Mouse (Mus musculus): ENCODE results near the gene Tfeb. TPM values are rescaled to one million over a fixed set of nuclear protein-coding genes. Genes with fewer than 3 reads are reported as not detected.

Tfeb gene
- 37.0 TPM for polyA plus RNA-seq (2017; shearing (Covaris generic))

DNA sequence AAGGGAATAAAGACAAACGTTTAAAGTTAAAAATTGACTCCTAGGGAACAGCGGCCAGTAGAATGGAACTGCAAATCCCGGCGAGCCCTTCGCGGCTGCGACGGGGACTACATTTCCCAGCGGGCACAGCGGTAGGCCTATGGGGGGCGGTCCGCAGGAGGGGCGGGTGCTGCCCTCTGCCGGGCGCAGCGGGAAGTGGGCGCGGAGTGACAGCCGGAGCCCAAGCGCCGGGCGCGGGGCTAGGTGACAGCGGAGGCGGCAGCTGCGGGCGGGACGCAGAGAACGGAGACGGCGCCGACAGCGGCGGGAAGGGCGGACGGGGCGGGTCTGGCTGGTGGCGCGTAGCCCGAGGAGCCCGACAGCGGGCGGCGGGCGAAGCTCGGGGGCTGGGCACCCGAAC, at the start of gene Tfeb:
Gene Tfeb (plus strand): TSS at position 175 of the 400 bp plus-strand sequence.

DNA sequence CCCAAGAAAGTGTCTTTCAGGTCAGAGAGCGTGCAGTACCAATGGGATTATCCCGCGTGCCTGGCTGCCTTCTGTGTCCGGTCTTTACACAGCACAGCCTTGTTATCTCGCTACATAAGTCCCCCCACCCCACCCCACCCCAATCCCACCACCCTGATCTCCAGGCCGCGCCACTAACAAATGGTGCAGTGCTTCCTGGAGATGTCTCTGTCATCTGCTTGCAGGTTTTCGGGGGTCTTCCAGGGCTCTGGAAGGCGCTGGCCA, 48.6 kb upstream of the Tfeb start, which contains the start of gene Tomm6:
Gene Tomm6 (minus strand): TSS at position 43 of the 264 bp plus-strand sequence.

DNA sequence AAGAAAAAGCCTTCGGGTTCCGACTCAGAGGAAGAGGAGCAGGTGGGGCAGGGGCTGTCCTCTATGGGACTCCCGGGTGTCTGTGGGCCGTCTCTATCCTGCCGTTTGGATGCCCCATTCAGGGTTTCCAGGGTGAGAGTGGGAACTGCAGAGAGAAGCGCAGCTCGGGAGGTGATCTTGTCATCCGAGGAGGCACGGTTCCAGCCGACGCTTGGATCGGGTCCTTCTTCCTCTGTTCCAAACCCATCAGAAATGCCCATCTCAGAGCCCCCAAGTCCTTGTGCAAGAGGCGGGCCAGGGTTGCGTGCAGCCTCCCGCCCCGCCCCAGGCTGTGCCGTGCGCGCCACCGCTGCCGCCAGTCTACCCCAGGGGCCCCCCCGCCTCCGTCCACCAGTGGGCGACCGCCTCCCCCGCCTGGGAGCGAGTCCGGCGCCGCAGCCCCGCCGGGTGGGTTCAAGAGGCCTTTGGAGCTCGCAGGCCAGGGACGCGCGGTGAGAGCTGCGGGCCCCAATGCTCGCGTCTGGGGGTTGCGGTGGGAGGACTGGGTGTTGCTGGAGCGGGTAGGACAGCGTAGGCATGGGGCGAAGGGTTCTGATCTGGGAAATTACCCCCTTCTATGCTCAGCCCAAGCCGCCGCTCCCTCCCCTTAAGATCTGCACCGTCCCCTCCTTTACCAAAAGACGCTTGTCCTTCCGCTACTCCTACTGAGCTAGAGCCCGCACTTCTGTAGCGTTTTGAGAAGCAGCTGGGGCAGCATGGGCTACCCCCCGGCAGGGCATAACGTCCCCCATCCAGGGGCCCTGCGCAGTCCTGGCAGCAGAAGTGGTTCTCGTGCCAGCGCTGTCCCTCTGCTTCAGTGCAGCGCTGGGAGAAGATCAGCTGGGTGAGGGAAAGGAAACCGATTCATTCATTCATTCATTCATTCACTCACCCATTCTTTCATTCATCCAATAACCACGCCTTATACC, 47.9 kb upstream of the Tfeb start, which contains the start of gene Frs3:
Gene Frs3 (plus strand): TSS at position 423 of the 968 bp plus-strand sequence.

DNA sequence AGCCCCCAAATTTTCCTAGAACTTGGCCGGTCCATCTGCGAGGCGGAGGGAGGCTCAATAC, 42.6 kb upstream of the Tfeb start, which contains the start of gene Gm21981:
Gene Gm21981 (minus strand): TSS at position 14 of the 61 bp plus-strand sequence.

DNA sequence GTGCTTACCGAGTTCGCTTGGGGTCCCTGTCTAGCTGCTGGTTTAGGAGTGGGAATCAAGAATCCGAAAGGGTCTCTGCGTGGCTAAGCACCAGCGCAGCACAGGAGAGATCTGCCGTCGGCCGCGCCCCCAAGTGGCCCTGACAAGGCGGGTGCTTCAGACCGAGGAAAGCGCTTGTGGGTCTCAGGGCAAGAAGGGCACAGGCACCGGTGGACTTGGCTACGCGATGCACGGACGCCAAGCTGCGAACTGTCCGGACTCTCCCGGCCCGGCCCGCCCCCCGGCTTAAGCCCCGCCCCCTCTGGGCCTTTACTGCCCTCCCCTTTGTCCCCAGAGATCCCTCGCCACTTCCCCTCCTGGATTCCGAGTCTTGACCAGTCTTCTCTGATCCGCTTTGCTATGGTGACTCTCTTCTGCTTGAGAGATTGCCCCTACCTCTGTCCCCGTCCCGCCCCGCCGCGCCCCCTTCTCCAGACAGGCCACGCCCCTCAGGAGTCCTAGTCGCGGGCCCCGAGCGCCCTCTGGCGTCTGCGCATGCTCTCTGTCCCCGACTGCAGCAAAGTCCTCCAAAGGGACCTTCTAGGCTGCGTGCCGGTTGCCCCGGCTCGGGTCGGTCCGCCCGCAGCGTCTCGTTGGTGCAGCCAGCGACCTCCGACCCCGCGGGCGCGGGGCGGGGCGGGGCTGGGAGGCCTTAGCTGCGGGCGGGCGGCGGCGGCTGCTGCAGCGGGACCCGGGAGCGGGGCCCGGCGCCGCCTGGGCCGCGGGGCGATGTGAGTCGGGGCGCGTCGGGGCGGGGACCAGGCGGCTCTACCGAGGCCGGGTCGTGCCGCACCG, 42.1 kb upstream of the Tfeb start, which contains the start of gene Prickle4:
Gene Prickle4 (minus strand): TSS at position 234 of the 834 bp plus-strand sequence.

DNA sequence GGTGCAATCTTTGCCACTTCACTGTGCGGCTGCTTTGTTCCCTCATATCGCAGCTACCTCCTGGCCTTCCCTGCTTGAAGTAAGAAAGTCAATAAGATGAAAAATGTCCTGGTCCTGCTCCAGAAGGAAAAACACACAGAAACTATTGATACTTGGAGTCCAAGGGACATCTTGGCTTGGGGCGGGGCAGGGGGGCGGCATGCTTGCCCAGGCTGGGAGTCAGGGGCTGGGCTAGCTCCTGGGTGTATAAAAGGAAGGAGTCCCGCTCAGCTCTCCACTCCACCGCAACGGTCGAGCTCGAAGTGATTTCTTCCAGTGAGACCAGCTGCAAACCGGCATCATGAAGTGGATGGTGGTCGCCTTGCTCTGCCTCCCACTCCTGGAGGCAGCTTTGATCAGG, 10.3 kb upstream of the Tfeb start, which contains the start of gene Pgc:
Gene Pgc (plus strand): TSS at position 277 of the 400 bp plus-strand sequence.

DNA sequence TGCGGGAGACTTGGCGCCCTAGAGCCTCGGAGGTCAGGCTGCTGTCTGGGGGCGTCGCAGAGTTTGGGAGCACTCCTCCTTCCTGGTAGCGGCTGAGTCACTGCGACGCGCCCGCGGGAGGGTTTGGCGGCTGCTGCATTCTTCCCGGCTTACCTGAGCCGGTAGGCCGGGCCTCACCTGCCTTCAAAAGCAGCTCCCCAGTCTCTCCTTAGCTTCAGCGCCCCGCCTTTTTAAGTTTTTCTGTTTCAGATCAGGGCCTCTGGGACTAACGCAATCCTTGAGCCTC, 97.6 kb downstream of the Tfeb start, which contains the start of gene Mdfi:
Gene Mdfi (minus strand): TSS at position 210 of the 286 bp plus-strand sequence.

Other genes starting within 250 kb of the Tfeb start
- gene Taf8, start 234.7 kb upstream of the Tfeb start, polyA plus RNA-seq (2017; shearing (Covaris generic)) = 58.7 TPM
- 275 TPM for gene Ccnd3, start 232.0 kb upstream of the Tfeb start, polyA plus RNA-seq (2017; shearing (Covaris generic))
- 18.1 TPM for gene Bysl, start 125.5 kb upstream of the Tfeb start, polyA plus RNA-seq (2017; shearing (Covaris generic))
- gene Med20, start 125.4 kb upstream of the Tfeb start, polyA plus RNA-seq (2017; shearing (Covaris generic)) = 38.1 TPM
- 1.8 TPM for gene Gm20517, start 125.4 kb upstream of the Tfeb start, polyA plus RNA-seq (2017; shearing (Covaris generic))
- gene Usp49, start 106.3 kb upstream of the Tfeb start, polyA plus RNA-seq (2017; shearing (Covaris generic)) = 2.1 TPM
- gene Tomm6, start 48.6 kb upstream of the Tfeb start, polyA plus RNA-seq (2017; shearing (Covaris generic)) = 265 TPM
- gene Frs3, start 48.0 kb upstream of the Tfeb start, polyA plus RNA-seq (2017; shearing (Covaris generic)) = 1.2 TPM
- not detected for gene Gm21981, start 42.6 kb upstream of the Tfeb start, polyA plus RNA-seq (2017; shearing (Covaris generic))
- not detected for gene Prickle4, start 42.3 kb upstream of the Tfeb start, polyA plus RNA-seq (2017; shearing (Covaris generic))
- gene Pgc, start 10.2 kb upstream of the Tfeb start, polyA plus RNA-seq (2017; shearing (Covaris generic)) = not detected
- gene Mdfi, start 97.7 kb downstream of the Tfeb start, polyA plus RNA-seq (2017; shearing (Covaris generic)) = not detected
- 43.2 TPM for gene Foxp4, start 187.6 kb downstream of the Tfeb start, polyA plus RNA-seq (2017; shearing (Covaris generic))

All from CD4-positive, CD25-positive, alpha-beta regulatory T cell (primary cell).